Mouse (Mus musculus) layer of hippocampus, adult 2 months (tissue): ENCODE measurements at regions not wholly inside any gene's neighbourhood (a gene's known extent, or its start where the extent isn't known, plus 50 kb on each side); places are given as distances from the start of the nearest gene placed in this dataset.

Experiments used
- DNase-seq, 2 experiments: peaks; one replicate each; pipeline ENCODE4 v3.0.0; 2022; ENCODE audit warnings: low spot score in 2 of 2
- H3K27ac ChIP-seq: fragments of 200-600 bp; 2 replicates; pipeline ENCODE4 v1.8.1; 2022
- H3K4me3 ChIP-seq: fragments of 200-600 bp; 2 replicates; pipeline ENCODE4 v1.8.1; 2022; ENCODE audit warnings: mild to moderate bottlenecking
- CTCF ChIP-seq: fragments of 200-600 bp; conservative IDR thresholded peaks from 2 replicates; pipeline ENCODE4 v1.8.1; 2022; ENCODE audit warnings: antibody characterized with exemption, mild to moderate bottlenecking, moderate library complexity

GRCm38 (mm10) chr13:7451434-7452002, 751.1 kb upstream of the Adarb2 start:
- no peak overlapping the region for H3K27ac ChIP-seq
- DNase-seq = no peak
- no peak for TF ChIP-seq CTCF
- no peak overlapping the region for H3K4me3 ChIP-seq

GRCm38 (mm10) chr13:7475661-7476060, 727.0 kb upstream of the Adarb2 start:
- no peak overlapping the region for H3K4me3 ChIP-seq
- no peak for TF ChIP-seq CTCF
- no peak for DNase-seq
- H3K27ac ChIP-seq = no peak overlapping the region

- DNase-seq = no peak
- no peak overlapping the region for H3K27ac ChIP-seq
- TF ChIP-seq CTCF = no peak
- no peak overlapping the region for H3K4me3 ChIP-seq
These were observed 684.6 kb upstream of the Adarb2 start for GRCm38 (mm10) chr13:7518090-7518489.

GRCm38 (mm10) chr13:7524436-7524835, 678.2 kb upstream of the Adarb2 start:
- no peak for TF ChIP-seq CTCF
- DNase-seq = no peak
- no peak overlapping the region for H3K4me3 ChIP-seq
- H3K27ac ChIP-seq = no peak overlapping the region

- H3K27ac ChIP-seq = no peak overlapping the region
- TF ChIP-seq CTCF = no peak
- DNase-seq = no peak
- no peak overlapping the region for H3K4me3 ChIP-seq
These were observed 663.8 kb upstream of the Adarb2 start for GRCm38 (mm10) chr13:7538856-7539255.

GRCm38 (mm10) chr13:7584022-7584421, 618.6 kb upstream of the Adarb2 start:
- Histone ChIP-seq H3K27ac (no peak overlapping the region), H3K4me3 (no peak overlapping the region)
- TF ChIP-seq CTCF = no peak
- no peak for DNase-seq
